Mouse (Mus musculus): ENCODE data around the gene Gm379.

Gm379 gene

DNA sequence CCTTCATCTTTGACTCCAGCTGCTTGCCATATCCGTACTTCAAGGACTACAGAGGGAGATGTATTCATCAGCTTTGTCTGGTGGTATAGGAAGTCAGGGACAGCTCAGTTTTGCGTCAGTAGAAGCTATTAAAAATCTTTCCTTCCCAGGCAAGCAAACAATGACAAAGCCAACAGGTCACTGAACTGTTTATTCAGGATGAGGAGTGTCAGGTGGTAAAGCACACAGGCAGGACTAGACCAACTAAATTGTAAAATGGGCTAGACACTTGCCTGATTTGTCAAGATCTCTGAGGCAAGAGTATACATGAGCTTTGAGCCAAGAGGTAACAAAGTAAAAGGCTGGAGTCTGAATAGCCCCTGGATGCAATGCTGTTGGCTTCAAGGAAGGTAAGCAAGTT lies at the start of gene Gm379:
TSS of gene Gm379 (minus strand) at position 7 of the 400 bp plus-strand sequence.
- DNase-seq (ENCODE audit: low spot score in 2 of 2), result no peak

GRCm38 (mm10) chrX:108704312-108704711 lies 39.6 kb upstream of the Gm379 start:
- no peak for DNase-seq (ENCODE audit: low spot score in 2 of 2)

GRCm38 (mm10) chrX:108668868-108669267 lies 4.2 kb upstream of the Gm379 start:
- no peak for DNase-seq (ENCODE audit: low spot score in 2 of 2)

- DNase-seq (ENCODE audit: low spot score in 2 of 2), result no peak
Measured at GRCm38 (mm10) chrX:108621991-108622390, 42.7 kb downstream of the Gm379 start.

GRCm38 (mm10) chrX:108620886-108621285 lies 43.8 kb downstream of the Gm379 start:
- DNase-seq (ENCODE audit: low spot score in 2 of 2), result no peak
